Mouse (Mus musculus) testis, adult 2 months (tissue): ENCODE results near the gene Enox1. TPM values are rescaled to one million over a fixed set of nuclear protein-coding genes. Genes with fewer than 3 reads are reported as not detected.

Source experiments
- H3K27ac ChIP-seq: fragments of 200-500 bp; 2 replicates; pipeline ENCODE4 v1.5.1; 2012; ENCODE audit warnings: low read depth, low read length; ENCODE audit not compliant: control insufficient read depth, insufficient read depth
- H3K27me3 ChIP-seq: fragments of 200-500 bp; 2 replicates; pipeline ENCODE4 v1.6.1; 2012; ENCODE audit warnings: mild to moderate bottlenecking, low read length, moderate library complexity; ENCODE audit not compliant: control insufficient read depth, insufficient read depth
- H3K36me3 ChIP-seq: fragments of 200-500 bp; 2 replicates; pipeline ENCODE4 v1.6.1; 2012; ENCODE audit warnings: mild to moderate bottlenecking, low read length; ENCODE audit not compliant: control insufficient read depth, insufficient read depth
- H3K4me1 ChIP-seq: fragments of 200-500 bp; 2 replicates; pipeline ENCODE4 v1.6.1; 2012; ENCODE audit warnings: low read length; ENCODE audit not compliant: control insufficient read depth, insufficient read depth
- H3K4me3 ChIP-seq: fragments of 200-500 bp; 2 replicates; pipeline ENCODE4 v1.5.1; 2012; ENCODE audit warnings: low read depth, mild to moderate bottlenecking, low read length, moderate library complexity, mixed read lengths; ENCODE audit not compliant: control insufficient read depth
- CTCF ChIP-seq: fragments of 200-500 bp; IDR thresholded peaks from 2 replicates; pipeline ENCODE4 v1.5.1; 2012; ENCODE audit warnings: low read depth, mild to moderate bottlenecking, inconsistent platforms, low read length, moderate library complexity; ENCODE audit not compliant: control insufficient read depth, insufficient read depth, insufficient replicate concordance
- POLR2A ChIP-seq: fragments of 200-500 bp; IDR thresholded peaks from 2 replicates; pipeline ENCODE4 v1.6.1; 2012; ENCODE audit warnings: low read depth, mild to moderate bottlenecking, inconsistent platforms, low read length, moderate library complexity; ENCODE audit not compliant: control insufficient read depth
- polyA plus RNA-seq: library from polyadenylated mRNA; depleted of rRNA; stranded (reverse); fragments of >200 nt; gene quantifications from 2 replicates; pipeline ENCODE4 v1.2.3, GENCODE M21; 2012

Enox1 gene
- polyA plus RNA-seq, 1 experiment = 3.9 TPM

DNA sequence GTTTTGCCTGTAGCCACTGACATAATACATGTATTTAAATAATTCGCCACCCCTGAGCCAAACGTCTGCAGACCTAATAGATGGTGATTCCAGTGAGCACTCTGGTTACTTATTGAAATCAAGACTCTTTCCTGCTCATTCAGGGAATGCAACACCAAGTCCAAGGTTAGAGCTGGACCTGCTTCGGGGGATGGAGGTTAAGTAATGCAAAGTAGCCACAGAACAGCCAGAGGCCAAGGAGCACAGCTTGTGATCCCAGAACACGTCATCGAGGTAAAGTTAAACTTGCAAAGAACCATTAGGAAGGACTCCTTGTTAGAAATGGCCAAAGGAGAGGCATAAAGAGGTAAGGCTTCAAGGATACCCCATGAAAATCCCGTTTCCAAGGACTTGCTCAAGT, 6.0 kb upstream of the Enox1 start:
- Histone ChIP-seq H3K36me3 (no peaks in the 10 kb centered on the region), H3K4me1 (peaks cover 2% of the 10 kb centered on the region; the same call in 1 of the 2 replicates), H3K27me3 (no peaks in the 10 kb centered on the region), H3K27ac (no peak overlapping the region), H3K4me3 (no peak overlapping the region)
- TF ChIP-seq CTCF (no peak), POLR2A (no peak)

DNA sequence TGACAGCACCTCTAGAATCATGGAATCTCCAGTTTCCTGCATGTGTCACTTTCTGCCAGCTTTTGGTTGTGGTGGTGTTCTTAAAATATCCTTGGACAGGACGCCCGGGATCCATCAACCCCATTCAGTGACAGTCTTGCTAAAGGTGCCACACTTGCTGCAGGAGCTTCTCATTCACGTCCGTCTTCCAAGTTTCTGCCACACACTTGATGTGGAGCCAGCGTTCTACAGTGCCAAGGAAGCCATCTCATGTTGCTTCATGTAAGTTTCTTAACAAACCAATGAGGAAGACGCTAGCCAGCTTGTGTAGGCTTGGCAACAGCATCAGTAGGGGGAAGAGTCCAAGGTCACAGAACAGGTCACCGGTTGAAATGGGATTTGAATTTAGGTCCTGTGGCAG, 5.1 kb upstream of the Enox1 start:
- no peak overlapping the region for H3K27ac ChIP-seq
- peaks cover 2% of the 10 kb centered on the region; the same call in 1 of the 2 replicates for H3K4me1 ChIP-seq
- H3K36me3 ChIP-seq = no peaks in the 10 kb centered on the region
- H3K4me3 ChIP-seq = no peak overlapping the region
- H3K27me3 ChIP-seq = no peaks in the 10 kb centered on the region
- no peak for TF ChIP-seq POLR2A
- no peak for TF ChIP-seq CTCF

DNA sequence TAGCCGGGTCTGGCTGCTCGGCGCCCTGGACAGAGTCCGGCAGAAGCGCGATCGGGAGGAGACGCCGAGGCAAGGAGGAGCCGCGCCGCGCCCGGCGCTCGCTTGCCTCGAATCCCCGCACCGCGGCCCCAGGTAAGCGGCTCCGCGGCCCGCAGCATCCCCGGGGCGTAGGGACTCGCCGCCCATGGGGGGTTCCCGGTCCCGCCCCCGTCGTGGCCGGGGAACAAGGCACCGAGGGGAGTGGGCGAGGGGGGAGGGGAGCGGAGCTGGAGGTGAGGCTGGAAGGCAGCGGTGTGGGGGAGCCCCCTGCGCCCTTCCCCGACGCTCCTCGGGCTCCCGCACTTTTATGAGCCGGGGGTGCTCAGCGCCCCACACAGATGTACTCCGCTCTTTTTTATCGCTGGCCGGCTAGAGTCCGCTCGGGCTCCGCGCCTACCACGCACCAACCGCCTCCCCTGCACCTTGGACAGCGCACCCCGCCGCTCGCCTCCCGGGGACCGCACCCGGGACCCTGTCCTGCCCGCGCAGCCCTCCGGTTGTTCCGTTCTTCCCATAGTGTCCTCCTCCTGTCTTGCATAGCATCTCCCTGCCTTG, 445 bp downstream of the Enox1 start:
- no peaks in the 10 kb centered on the region for H3K36me3 ChIP-seq
- H3K27ac ChIP-seq = no peak overlapping the region
- no peaks in the 10 kb centered on the region for H3K27me3 ChIP-seq
- no peak for TF ChIP-seq POLR2A
- no peak for TF ChIP-seq CTCF
- H3K4me3 ChIP-seq = peak overlapping the region; percentile 82
- peaks cover 12% of the 10 kb centered on the region for H3K4me1 ChIP-seq

DNA sequence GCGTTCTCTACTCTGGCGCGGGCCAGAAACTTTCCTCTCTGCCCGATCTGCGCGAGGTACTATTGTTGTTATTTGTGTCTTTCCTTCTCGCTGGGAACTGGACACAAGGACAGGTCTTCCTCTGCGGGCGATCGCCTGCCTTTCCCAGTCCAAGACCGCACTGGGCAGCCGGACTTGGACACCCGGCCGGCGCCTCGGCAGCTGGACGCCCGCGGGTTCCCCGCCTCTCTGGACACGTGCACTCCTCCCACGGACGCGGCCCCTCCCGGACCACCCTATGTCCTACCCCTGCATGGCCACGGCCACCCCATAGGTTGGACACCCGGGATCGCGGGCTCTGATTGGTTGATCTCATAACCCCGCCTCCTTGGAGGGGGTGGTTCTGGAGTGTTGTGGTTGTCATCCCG, 945 bp downstream of the Enox1 start:
- Histone ChIP-seq H3K27ac (no peak overlapping the region), H3K27me3 (no peaks in the 10 kb centered on the region), H3K36me3 (no peaks in the 10 kb centered on the region), H3K4me1 (peaks cover 12% of the 10 kb centered on the region), H3K4me3 (peak overlapping the region; percentile 82)
- no peak for TF ChIP-seq CTCF
- TF ChIP-seq POLR2A = no peak

DNA sequence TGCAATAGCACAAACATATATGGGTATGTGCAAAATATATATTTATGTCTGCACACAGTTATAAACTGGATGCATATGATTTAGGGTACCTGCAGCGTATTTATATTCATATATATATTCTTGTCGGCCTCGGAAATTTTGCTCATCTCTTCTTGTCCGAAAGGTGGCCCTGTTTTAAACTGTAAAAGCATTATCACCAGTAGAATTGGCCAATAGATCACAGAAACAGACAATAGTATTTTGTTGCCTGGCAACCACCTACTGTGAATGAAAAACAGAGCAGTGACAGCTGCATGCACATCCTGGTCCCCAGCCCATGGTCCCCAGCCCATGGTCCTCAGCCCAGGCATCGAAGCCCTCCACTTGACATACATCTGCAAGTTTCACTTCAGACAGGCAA, 2.8 kb downstream of the Enox1 start:
- H3K27me3 ChIP-seq = no peaks in the 10 kb centered on the region
- H3K4me1 ChIP-seq = peaks cover 10% of the 10 kb centered on the region
- H3K4me3 ChIP-seq = no peak overlapping the region
- TF ChIP-seq CTCF (no peak), POLR2A (no peak)
- no peaks in the 10 kb centered on the region for H3K36me3 ChIP-seq
- H3K27ac ChIP-seq = no peak overlapping the region

DNA sequence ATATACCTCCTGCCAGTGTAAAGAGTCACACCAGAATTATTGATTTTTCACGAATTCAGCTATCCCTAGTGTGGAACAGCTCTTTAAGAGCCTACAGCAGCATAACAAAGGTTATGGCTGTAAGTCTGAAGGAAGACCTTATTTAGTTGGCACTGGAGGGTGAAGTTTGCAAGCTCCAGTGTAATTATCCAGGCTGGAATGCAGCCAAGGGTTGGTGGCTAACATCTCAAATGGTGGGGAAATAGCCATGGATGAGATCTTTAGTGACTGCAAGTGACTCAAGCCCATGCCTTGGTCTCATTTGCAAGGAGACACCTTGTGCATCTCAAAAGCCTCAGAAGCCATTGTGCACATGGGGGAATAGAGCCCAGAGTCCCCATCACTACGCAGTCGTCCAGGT, 5.9 kb downstream of the Enox1 start:
- Histone ChIP-seq H3K4me1 (peaks cover 3% of the 10 kb centered on the region), H3K27ac (no peak overlapping the region), H3K36me3 (no peaks in the 10 kb centered on the region), H3K27me3 (no peaks in the 10 kb centered on the region), H3K4me3 (no peak overlapping the region)
- TF ChIP-seq POLR2A (no peak), CTCF (no peak)

DNA sequence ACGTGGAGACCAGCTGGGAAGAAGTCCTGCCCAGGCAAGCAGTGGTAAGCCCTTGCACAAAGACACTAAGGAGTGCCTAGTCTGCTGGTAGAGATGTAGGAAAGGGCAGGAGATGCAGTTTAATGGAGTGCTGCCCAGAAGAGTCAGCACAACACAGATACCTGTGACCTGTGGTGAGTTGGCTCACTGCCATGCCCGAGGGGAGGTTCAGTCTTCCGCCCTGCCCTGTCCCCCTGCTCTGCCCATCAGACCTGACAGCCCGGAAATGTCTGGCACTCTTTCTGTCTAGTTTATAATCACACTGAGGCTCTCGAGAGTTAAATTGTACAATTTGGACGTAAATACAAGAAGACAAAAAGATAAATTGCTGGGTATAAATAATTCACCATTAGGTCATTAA, 7.8 kb downstream of the Enox1 start:
- Histone ChIP-seq H3K4me1 (no peaks in the 10 kb centered on the region), H3K36me3 (no peaks in the 10 kb centered on the region)
- TF ChIP-seq CTCF (no peak), POLR2A (no peak)

DNA sequence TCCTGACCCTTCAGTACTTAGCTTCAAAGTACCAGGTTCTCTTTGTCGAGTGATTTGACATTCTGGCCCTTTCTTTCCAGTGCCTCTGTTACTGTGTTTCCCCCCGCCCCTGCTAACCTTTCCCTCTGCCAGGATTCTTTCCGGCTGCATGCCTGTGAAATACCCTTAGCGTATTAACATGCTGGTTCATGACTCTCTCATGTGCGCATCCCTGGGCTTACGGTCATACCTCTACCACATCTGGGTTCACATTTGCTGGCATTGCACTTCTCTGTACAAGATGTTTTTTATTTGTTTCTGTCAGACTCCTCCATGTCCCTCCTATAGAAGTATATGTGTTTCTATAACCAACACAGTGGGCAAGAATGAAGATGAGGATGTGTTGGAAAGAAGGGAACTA, 11.6 kb downstream of the Enox1 start:
- Histone ChIP-seq H3K27ac (no peak overlapping the region), H3K4me3 (no peak overlapping the region), H3K27me3 (no peaks in the 10 kb centered on the region), H3K4me1 (no peaks in the 10 kb centered on the region), H3K36me3 (no peaks in the 10 kb centered on the region)
- TF ChIP-seq POLR2A (no peak), CTCF (no peak)

More for the DNA sequence above, 7.8 kb downstream of the Enox1 start:
- H3K27me3 ChIP-seq = no peaks in the 10 kb centered on the region
- no peak overlapping the region for H3K4me3 ChIP-seq
- H3K27ac ChIP-seq = no peak overlapping the region
